Mouse (Mus musculus): ENCODE data around the gene Havcr1. TPM values are rescaled to one million over a fixed set of nuclear protein-coding genes. Genes with fewer than 3 reads are reported as not detected.
"Not testable (repeated sequence)": the region's sequence is repeated elsewhere in the genome, so short reads cannot be mapped to it uniquely, and the experiment has no call there.

Havcr1 gene
- total RNA-seq (2022): not detected

DNA sequence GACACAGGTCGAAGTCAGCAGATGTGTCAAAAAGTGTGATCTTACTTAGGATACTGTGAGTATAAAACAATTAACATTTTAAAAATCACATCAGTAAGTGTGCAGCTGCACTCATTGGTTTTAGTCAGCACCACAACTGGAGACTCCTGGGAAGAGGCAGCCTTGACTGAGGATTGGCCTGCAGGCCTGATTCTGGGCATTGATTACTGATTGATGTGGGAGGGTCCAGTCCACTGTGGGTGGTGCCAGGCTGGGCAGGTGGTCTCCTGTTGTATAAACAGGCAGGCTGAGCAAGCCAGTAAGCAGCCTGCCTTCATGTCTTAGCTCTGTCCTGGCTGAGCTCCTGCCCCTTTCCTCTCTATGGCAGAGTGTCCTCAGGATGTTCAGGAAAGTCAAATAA lies at the start of gene Havcr1:
Gene Havcr1 (plus strand): TSS at position 5 of the 400 bp plus-strand sequence.
- not testable (repeated sequence) for DNase-seq (ENCODE audit: low spot score)

DNA sequence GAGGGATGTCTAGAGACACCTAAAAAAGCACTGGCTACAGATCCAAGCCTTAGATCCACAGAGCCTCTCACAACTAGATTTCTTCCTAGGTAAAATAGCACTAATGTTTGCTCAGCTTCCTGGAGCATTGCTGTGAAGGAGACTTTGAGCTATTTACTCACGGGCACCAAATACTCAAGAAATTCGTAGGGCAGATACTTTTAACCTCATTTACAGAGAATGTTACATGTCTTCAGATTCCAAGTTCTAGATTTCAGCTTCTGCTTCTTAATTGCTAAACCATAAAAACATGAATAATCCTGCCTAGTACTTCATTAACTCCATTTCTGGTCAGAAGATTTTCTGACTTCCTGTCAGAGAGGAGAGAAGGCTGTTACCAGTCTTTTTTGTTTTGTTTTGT lies 44.7 kb upstream of the Havcr1 start:
- no peak for DNase-seq (ENCODE audit: low spot score)

- not testable (repeated sequence) for DNase-seq (ENCODE audit: low spot score)
These were observed 39.0 kb upstream of the Havcr1 start for GRCm38 (mm10) chr11:46695849-46696248.

DNA sequence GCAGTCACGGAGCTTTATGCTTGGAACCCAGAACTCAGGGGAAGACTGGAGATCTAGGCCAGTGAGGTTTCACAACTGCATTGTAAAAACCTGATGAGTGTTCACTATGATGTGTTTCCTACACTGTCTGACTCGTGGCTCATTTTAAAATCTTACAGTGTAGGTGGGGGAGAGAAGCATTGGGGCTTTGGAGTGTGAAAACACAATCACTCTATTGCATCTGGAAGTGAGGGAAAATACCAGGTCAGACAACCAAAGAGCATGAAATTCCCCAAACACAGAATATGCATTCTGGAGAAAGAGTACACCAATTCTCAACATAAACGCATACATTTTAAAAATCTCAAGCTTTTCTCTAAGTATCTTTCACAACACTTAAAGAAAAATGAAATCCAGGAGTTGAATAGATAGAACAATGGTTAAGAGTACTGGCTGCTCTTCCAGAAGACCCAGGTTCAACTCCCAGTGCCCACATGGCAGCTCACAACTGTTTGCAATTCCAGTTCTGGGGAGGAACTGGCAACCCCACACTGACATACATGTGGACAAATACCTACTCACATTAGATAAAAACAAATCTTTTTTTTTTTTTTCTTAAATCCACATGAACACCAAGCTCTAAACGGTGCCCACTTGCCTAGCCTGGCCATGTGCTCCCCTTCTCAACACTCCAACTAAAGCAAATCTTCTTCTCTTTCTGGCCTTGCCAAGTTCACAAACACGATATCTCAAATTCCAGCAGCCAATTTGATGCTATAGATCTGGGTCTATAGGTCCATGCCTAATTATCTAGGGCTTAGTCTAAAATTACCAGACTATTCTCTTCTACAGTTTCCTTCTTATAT lies 37.2 kb upstream of the Havcr1 start:
- DNase-seq (ENCODE audit: low spot score): no peak

GRCm38 (mm10) chr11:46698278-46698655 lies 36.6 kb upstream of the Havcr1 start:
- no peak for DNase-seq (ENCODE audit: low spot score)

GRCm38 (mm10) chr11:46698830-46699229 lies 36.0 kb upstream of the Havcr1 start:
- DNase-seq (ENCODE audit: low spot score): no peak

DNA sequence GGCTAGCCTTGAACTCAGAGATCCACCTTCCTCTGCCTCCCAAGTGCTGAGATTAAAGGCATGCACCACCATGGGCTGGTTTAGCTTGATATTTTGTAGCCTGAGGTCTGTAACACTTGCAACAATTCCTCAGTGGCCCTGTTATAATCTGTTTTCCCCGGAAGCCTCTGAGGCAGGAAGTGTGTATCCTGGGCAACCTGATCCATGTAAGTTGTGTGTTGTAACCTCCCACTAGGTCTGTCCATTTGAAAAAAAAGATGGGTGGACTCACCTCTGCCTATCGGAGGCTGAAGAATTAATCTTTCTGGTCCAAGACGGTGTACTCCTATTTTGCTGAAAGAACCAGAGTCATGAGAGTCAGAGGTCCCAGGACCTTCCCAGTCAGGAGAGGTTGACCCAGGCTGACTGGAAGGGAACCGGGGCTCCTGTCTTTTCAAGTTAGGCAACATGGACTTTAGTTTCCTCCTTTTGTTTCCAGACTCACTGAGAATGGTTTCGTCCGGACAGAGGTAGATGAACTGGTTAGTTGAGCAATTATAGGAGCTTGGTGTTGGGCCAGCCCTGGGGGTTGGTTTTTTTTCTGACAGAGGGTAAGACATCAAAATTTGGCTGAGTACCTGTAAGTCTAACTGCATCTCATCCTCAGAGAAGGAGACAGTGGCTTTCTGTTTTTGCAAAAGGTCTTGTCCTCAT lies 28.1 kb upstream of the Havcr1 start, which contains the start of gene Timd2:
Gene Timd2 (minus strand): TSS at position 398 of the 693 bp plus-strand sequence.
- no peak for DNase-seq (ENCODE audit: low spot score)

DNA sequence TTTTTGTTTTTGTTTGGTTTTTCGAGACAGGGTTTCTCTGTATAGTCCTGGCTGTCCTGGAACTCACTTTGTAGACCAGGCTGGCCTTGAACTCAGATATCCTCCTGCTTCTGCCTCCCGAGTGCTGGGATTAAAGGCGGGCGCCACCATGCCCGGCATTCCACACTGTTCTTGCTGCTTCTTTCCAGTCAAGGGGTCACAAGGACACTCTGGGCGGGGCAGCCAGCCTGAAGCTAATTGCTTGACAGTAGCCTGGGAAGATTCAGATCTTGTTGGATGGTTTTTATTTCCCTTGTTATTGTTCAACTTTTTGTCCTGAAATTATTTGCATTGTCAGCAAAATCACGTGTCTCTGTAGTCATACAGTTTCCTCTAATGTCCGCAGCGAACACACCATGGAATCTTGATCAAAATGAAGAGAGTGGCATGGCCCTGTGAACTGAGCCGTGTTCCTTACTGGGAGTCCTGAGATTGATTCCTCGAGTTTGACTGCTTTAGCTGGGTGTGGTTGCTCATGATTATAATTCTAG lies 3.3 kb upstream of the Havcr1 start:
- no peak for DNase-seq (ENCODE audit: low spot score)

DNA sequence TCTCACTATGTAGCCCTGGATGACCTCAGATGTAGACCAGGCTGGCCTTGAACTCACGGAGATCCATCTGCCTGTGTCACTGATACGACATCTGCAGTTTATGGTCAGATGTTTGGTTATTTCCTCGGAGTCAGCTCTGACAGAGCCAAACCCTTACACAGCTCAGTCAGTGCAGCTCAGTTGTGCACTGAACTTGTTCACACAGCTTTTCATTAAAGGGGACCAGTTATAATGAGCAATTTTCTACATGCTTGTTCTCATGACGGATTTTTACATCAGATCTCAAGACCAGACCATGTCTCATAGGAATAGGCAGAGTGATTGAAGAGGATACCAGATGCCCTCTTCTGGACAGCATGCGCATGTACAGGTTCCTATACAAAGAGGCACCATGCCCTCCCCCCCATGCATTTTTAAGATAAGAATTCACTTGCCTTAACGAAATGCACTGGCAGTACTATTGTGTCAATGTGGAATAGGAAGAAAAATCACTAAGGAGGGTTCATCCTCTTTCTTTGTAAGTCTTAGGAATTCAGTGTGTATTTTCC lies 1.6 kb upstream of the Havcr1 start:
- no peak for DNase-seq (ENCODE audit: low spot score)

- no peak for DNase-seq (ENCODE audit: low spot score)
These were observed 263 bp upstream of the Havcr1 start for GRCm38 (mm10) chr11:46734617-46735016.

DNA sequence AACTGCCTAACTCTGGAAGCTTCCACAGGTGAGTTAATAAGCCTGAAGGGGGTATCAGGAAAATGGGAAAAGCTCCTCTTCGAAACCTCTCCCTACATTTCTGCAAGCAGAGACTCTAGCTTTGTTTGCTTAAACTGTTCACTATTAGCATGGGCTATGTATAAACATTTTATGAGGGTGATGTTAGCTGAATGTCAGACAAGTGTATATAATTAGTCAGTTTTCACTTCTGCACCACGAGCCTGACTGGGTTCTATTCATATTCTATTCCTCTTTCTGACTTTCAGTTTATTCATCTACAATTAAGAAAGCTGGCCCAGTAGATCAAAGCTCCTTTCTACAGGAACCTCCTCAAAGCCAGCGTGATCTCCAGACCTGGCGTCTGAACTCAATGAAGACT lies 4.6 kb downstream of the Havcr1 start:
- DNase-seq (ENCODE audit: low spot score): no peak

DNA sequence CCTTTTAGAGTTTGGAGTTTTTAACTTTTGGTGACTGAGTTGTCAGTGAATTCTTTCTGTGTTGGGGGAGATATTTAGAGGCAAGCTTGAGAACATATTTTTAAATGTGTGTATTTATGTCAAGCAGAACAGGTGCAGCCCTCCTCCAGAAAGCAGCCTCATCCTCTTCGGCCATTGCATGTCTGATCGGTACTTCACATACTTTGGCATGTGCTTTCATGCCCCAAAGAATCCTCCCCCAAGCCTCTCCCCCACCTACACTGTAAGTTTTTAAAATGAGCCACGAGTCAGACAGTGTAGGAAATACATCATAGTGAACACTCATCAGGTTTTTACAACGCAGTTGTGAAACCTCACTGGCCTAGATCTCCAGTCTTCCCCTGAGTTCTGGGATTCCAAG lies 6.0 kb downstream of the Havcr1 start:
- DNase-seq (ENCODE audit: low spot score): no peak

GRCm38 (mm10) chr11:46741716-46742115 lies 6.8 kb downstream of the Havcr1 start:
- no peak for DNase-seq (ENCODE audit: low spot score)

DNA sequence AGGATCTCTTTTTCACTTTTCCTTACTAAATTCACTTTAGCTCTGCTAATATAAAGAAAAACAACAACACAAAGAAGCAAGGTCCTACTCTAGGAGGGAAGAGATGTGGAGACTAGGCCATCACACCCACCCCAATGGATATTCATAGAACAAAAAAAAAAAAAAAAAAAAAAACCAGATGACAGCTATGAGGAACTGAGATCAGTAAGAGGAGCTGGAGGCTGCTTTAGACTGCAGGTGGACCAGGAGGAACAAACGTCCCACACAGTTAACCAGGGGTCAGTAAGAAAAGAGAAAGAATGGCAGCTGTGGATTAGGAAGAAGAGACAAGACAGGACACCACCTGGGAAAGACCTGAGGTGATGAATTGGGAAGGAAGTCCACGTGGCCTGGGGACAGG lies 13.1 kb downstream of the Havcr1 start:
- no peak for DNase-seq (ENCODE audit: low spot score)

DNA sequence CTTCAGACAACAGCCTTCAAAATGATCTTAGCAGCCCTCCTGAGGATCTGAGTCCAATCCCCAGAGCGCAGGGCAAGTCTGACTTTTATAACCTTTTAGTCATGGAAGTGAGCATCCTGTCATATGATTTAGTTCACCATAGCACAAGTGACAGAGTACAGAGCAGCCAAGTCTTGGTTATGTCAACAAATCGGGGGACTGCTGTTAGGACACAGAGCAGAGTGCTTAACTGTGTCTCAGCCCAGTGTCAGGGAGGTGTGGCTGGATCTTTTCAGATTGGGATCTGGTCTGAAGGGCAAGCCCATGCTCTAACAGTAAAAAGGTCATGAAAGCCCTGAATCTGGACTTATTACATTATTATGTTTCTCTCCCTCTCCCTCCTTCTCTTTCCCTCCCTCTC lies 18.8 kb downstream of the Havcr1 start:
- DNase-seq (ENCODE audit: low spot score): no peak

DNA sequence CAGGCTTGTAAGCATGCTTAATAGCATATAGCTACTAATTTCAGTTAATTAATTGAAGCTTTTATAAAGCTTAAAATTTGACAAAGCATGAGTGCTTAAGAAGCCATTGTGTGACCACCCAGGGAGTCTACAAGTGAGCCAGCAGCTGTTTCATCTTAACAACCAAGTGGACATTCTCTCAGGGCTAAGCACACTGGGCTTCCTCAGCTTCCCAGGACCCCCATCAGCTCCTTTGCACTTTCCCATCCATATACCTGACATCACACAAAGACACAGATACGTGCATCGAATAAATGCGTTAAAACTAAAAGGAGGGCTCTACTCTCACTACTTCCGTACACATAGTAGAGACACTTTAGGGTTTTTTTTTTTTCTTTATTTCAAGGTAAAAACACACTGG lies 19.8 kb downstream of the Havcr1 start:
- DNase-seq (ENCODE audit: low spot score): no peak

GRCm38 (mm10) chr11:46755714-46756113 lies 20.8 kb downstream of the Havcr1 start:
- DNase-seq (ENCODE audit: low spot score): not testable (repeated sequence)

- no peak for DNase-seq (ENCODE audit: low spot score)
These were observed 42.0 kb downstream of the Havcr1 start for GRCm38 (mm10) chr11:46776879-46777278.

GRCm38 (mm10) chr11:46779811-46780210 lies 44.9 kb downstream of the Havcr1 start:
- no peak for DNase-seq (ENCODE audit: low spot score)

- peak; percentile 7 for DNase-seq (ENCODE audit: low spot score)
These were observed 69.6 kb downstream of the Havcr1 start for GRCm38 (mm10) chr11:46804440-46804839.

DNA sequence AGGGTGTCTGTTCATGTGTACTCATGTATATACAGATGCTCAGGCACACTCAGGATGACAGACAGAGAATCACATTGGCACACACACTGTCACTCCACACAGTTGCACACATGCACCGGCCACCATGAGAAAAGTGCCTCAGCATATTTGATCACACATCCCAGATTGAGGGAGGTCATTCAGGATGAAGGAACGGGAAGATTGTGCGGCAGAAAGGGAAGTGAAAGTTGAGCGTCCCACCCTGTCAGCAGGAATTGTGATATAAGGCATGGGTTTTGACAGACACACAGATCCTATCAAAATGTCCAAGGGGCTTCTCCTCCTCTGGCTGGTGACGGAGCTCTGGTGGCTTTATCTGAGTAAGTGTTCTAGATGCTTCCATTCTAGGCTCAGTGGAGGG lies 75.6 kb downstream of the Havcr1 start, which contains the start of gene Timd4:
Gene Timd4 (plus strand): TSS at position 290 of the 400 bp plus-strand sequence.
- peak; percentile 24 for DNase-seq (ENCODE audit: low spot score)

DNA sequence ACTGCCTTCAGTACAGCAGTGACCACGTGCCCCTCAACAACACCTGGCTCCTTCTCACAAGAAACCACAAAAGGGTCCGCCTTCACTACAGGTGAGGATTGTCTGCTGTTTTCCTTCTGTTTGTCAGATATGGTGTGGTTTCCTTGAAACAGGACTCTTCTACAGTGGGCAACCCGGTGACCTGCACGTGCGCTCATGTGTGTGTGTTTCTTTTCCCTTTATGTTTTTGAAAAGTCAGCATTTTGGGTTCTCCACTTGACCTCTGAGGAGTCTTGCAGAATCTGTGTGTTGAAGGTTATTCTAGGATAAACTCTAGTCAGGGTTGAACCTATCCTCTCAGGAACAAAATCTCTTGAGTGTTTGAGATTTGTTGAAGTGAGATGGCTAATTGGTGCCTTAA lies 82.8 kb downstream of the Havcr1 start:
- DNase-seq (ENCODE audit: low spot score): no peak
